Mouse (Mus musculus): ENCODE data around the gene Ubap1.
A peak's percentile ranks its signal among the peaks of the same experiment; 100 is the strongest.

The Ubap1 gene

GRCm38 (mm10) chr4:41357154-41357553, 8.4 kb downstream of the Ubap1 start:
- no peak for DNase-seq

- no peak for DNase-seq
These were observed 9.9 kb downstream of the Ubap1 start for GRCm38 (mm10) chr4:41358669-41359068.

GRCm38 (mm10) chr4:41359358-41359757, 10.6 kb downstream of the Ubap1 start:
- no peak for DNase-seq

GRCm38 (mm10) chr4:41361059-41361458, 12.3 kb downstream of the Ubap1 start:
- no peak for DNase-seq

- peak in 1 of 2 experiments; percentile 28 for DNase-seq
These were observed 19.4 kb downstream of the Ubap1 start for GRCm38 (mm10) chr4:41368198-41368597.

- DNase-seq, result no peak
These were observed 21.1 kb downstream of the Ubap1 start for GRCm38 (mm10) chr4:41369702-41370437.

- no peak for DNase-seq
These were observed 28.8 kb downstream of the Ubap1 start for GRCm38 (mm10) chr4:41377567-41377966.

- no peak for DNase-seq
These were observed 32.6 kb downstream of the Ubap1 start for GRCm38 (mm10) chr4:41381213-41381950.

- no peak for DNase-seq
These were observed 37.7 kb downstream of the Ubap1 start for GRCm38 (mm10) chr4:41386412-41386975.

- DNase-seq, result no peak
These were observed 39.1 kb downstream of the Ubap1 start for GRCm38 (mm10) chr4:41387755-41388469.

- no peak for DNase-seq
These were observed 39.8 kb downstream of the Ubap1 start for GRCm38 (mm10) chr4:41388616-41389015.

- no peak for DNase-seq
These were observed 40.4 kb downstream of the Ubap1 start for GRCm38 (mm10) chr4:41389240-41389639.

- DNase-seq, result peak; percentile 76 to 85
These were observed 41.3 kb downstream of the Ubap1 start for GRCm38 (mm10) chr4:41390122-41390521.

GRCm38 (mm10) chr4:41391015-41391414, 42.2 kb downstream of the Ubap1 start:
- DNase-seq, result peak in 1 of 2 experiments; percentile 51

GRCm38 (mm10) chr4:41394651-41395050, 45.9 kb downstream of the Ubap1 start:
- no peak for DNase-seq

- DNase-seq, result peak in 1 of 2 experiments; percentile 31
These were observed 49.6 kb downstream of the Ubap1 start for GRCm38 (mm10) chr4:41398353-41398752.

GRCm38 (mm10) chr4:41399904-41400303, 51.1 kb downstream of the Ubap1 start:
- DNase-seq, result no peak

- DNase-seq, result no peak
These were observed 52.4 kb downstream of the Ubap1 start for GRCm38 (mm10) chr4:41401167-41401566.

GRCm38 (mm10) chr4:41401573-41401972, 52.8 kb downstream of the Ubap1 start:
- DNase-seq, result no peak

- DNase-seq, result no peak
These were observed 57.8 kb downstream of the Ubap1 start for GRCm38 (mm10) chr4:41406597-41406996.

- DNase-seq, result no peak
These were observed 58.6 kb downstream of the Ubap1 start for GRCm38 (mm10) chr4:41407353-41407752.

- DNase-seq, result no peak
These were observed 60.5 kb downstream of the Ubap1 start for GRCm38 (mm10) chr4:41409341-41409740.

- no peak for DNase-seq
These were observed 68.2 kb downstream of the Ubap1 start for GRCm38 (mm10) chr4:41416966-41417365.

All from lung, postnatal 4 days (tissue).